Mouse (Mus musculus): ENCODE measurements at regions not wholly inside any gene's neighbourhood (a gene's known extent, or its start where the extent isn't known, plus 50 kb on each side); places are given as distances from the start of the nearest gene placed in this dataset.

DNA sequence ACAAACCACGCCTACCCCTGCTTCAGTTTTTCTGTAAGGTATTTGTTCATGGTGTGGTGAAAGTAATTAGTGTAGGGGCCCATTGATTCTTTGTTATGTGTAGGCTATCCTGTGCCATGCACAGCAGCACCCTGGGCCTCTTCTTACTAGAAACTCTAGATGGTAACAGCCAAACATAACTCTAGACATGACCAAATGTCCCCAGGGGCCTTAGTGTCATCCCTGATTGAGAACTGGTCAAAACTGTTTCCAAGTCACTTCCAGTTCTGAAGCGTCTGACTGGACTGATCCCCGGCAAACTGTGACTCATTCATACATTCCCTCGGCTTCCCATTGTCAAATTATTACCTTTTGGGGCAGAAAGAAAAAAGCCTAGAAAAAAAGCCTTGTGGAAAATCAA, 174.7 kb downstream of the Clic5 start:
- WGBS: 84% methylated on average over 4 of the region's 4 CpGs
- Histone ChIP-seq H3K4me1 (ENCODE audit: control insufficient read depth, insufficient read depth, low read length) (no peaks in the 10 kb centered on the region), H3K4me3 (replicated peaks; ENCODE audit: control insufficient read depth, low read depth, low read length) (no peak overlapping the region), H3K27ac (ENCODE audit: control insufficient read depth, insufficient read depth, low read depth, low read length, poor library complexity) (no peak overlapping the region)
- TF ChIP-seq POLR2A (IDR thresholded peaks at IDR 0.05; ENCODE audit: borderline replicate concordance, control insufficient read depth, low read depth, low read length) (no peak), CTCF (IDR thresholded peaks at IDR 0.05; ENCODE audit: control insufficient read depth, insufficient read depth, low read length) (no peak)

DNA sequence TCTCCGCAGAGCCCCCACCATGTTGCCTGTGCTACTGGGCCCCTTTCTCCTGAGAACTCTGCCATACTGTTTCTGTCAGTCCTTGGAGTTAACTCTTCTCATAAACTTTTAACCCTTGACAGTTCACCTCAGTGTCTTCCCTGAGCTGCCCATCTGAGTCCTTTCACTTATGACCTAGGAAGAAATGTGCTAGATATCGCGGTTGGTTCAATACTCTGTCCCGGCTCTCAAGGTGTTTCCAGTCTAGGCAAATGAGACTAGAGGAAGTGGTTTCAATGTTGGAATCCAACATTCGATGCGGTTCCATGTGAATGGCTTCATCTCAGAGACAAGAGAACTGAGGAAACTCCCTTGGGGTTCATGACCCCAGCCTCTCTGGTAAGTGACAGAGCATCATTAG, 176.1 kb downstream of the Clic5 start:
- Histone ChIP-seq H3K27ac (ENCODE audit: control insufficient read depth, insufficient read depth, low read depth, low read length, poor library complexity) (no peak overlapping the region), H3K4me1 (ENCODE audit: control insufficient read depth, insufficient read depth, low read length) (no peaks in the 10 kb centered on the region), H3K4me3 (replicated peaks; ENCODE audit: control insufficient read depth, low read depth, low read length) (no peak overlapping the region)
- WGBS: 70% methylated on average over 6 of the region's 6 CpGs
- no peak for TF ChIP-seq CTCF (IDR thresholded peaks at IDR 0.05; ENCODE audit: control insufficient read depth, insufficient read depth, low read length)
- TF ChIP-seq POLR2A (IDR thresholded peaks at IDR 0.05; ENCODE audit: borderline replicate concordance, control insufficient read depth, low read depth, low read length): no peak

DNA sequence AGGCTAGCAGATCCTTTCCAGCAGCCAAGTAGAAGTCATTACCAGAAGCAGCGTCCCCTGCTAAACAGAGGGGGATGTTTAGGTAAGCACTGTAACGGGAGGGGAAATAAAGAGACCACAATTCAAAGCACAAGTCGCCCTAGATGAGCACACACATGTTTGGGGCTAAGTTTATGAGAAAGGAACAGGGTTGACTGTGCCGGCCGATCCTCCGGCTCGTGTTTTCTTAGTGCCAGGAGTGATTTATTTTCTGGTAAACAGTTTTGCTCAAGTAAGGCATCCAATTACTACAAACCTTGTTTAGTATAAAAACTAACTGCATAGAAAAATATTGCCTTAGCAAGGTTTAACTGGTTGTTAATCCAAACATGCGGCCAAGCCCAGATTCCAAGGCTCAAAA, 178.1 kb downstream of the Clic5 start:
- WGBS: 69% methylated on average over 8 of the region's 8 CpGs
- TF ChIP-seq CTCF (IDR thresholded peaks at IDR 0.05; ENCODE audit: control insufficient read depth, insufficient read depth, low read length) (no peak), POLR2A (IDR thresholded peaks at IDR 0.05; ENCODE audit: borderline replicate concordance, control insufficient read depth, low read depth, low read length) (no peak)

DNA sequence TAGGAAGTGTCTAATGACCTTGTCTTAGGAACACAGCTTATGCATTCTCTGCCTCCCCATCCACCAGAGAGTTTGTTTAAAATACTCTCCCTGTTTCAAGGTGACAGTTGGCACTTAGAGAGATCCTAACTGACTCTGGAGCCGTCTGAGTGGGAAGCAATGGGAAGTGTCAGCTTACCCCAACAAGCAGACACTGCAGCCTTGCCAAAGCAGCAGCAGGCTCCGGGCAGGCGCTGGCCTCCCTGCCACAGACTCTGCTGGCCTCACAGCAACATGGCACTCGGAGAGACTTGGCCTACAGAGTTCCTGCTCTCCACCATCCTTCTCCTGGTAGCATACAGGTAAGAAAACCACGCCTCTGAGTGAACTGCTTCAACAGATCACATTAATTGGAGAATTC, 179.2 kb downstream of the Clic5 start:
- Histone ChIP-seq H3K27ac (ENCODE audit: control insufficient read depth, insufficient read depth, low read depth, low read length, poor library complexity) (no peak overlapping the region), H3K4me3 (replicated peaks; ENCODE audit: control insufficient read depth, low read depth, low read length) (no peak overlapping the region), H3K4me1 (ENCODE audit: control insufficient read depth, insufficient read depth, low read length) (no peaks in the 10 kb centered on the region)
- 66% methylated on average over 5 of the region's 5 CpGs for WGBS
- TF ChIP-seq POLR2A (IDR thresholded peaks at IDR 0.05; ENCODE audit: borderline replicate concordance, control insufficient read depth, low read depth, low read length): no peak
- no peak for TF ChIP-seq CTCF (IDR thresholded peaks at IDR 0.05; ENCODE audit: control insufficient read depth, insufficient read depth, low read length)

More for the DNA sequence above, 178.1 kb downstream of the Clic5 start:
- no peak overlapping the region for H3K27ac ChIP-seq (ENCODE audit: control insufficient read depth, insufficient read depth, low read depth, low read length, poor library complexity)
- no peak overlapping the region for H3K4me3 ChIP-seq (replicated peaks; ENCODE audit: control insufficient read depth, low read depth, low read length)
- H3K4me1 ChIP-seq (ENCODE audit: control insufficient read depth, insufficient read depth, low read length): no peaks in the 10 kb centered on the region

DNA sequence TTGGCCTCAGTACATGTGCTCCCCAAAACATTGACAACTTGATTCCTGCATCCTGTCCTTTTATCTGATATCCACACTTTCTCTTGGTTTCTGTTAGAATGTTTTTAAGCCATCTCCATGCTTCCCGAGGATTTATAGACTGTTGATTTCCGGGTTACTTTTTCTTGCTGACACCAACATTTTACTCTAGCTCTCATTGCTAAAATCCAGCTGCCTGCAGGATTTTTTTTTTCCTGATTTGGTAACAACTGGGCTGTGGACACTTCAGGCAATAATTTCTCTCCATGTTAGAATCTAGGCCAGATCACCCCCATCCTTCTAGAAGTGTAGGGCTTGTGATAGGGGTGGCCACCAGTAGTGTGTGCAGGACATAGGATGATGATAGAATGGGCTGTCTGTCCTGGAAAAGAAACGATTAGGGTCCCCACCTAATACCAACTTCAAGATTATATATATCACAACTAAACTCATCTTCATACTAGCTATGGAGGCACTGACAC, 182.6 kb downstream of the Clic5 start:
- H3K4me1 ChIP-seq (ENCODE audit: control insufficient read depth, insufficient read depth, low read length): no peaks in the 10 kb centered on the region
- TF ChIP-seq POLR2A (IDR thresholded peaks at IDR 0.05; ENCODE audit: borderline replicate concordance, control insufficient read depth, low read depth, low read length) (no peak), CTCF (IDR thresholded peaks at IDR 0.05; ENCODE audit: control insufficient read depth, insufficient read depth, low read length) (no peak)
- WGBS: 74% methylated on average over 3 of the region's 3 CpGs
- H3K27ac ChIP-seq (ENCODE audit: control insufficient read depth, insufficient read depth, low read depth, low read length, poor library complexity): no peak overlapping the region
- H3K4me3 ChIP-seq (replicated peaks; ENCODE audit: control insufficient read depth, low read depth, low read length): no peak overlapping the region

DNA sequence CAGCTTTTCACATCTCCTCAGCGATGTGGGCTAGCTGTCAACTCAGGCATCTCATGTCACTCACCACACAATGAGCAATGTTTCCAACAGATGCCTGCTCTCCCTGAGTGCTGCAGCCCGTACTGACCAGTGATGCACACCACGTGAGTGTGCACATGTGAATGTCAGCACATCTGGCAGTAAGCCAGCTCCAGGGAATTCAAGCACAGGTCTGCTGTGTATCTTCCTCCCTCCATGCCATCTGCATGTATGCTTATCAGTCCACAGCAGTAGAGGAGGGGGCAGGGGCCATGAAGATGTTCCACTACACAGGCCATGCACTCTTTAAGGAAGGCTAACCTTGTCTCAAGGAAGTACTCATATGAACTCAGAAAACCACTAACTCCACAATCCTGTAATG, 183.2 kb downstream of the Clic5 start:
- Histone ChIP-seq H3K4me3 (replicated peaks; ENCODE audit: control insufficient read depth, low read depth, low read length) (no peak overlapping the region), H3K4me1 (ENCODE audit: control insufficient read depth, insufficient read depth, low read length) (no peaks in the 10 kb centered on the region), H3K27ac (ENCODE audit: control insufficient read depth, insufficient read depth, low read depth, low read length, poor library complexity) (no peak overlapping the region)
- WGBS: 74% methylated on average over 3 of the region's 3 CpGs
- TF ChIP-seq CTCF (IDR thresholded peaks at IDR 0.05; ENCODE audit: control insufficient read depth, insufficient read depth, low read length) (no peak), POLR2A (IDR thresholded peaks at IDR 0.05; ENCODE audit: borderline replicate concordance, control insufficient read depth, low read depth, low read length) (no peak)

DNA sequence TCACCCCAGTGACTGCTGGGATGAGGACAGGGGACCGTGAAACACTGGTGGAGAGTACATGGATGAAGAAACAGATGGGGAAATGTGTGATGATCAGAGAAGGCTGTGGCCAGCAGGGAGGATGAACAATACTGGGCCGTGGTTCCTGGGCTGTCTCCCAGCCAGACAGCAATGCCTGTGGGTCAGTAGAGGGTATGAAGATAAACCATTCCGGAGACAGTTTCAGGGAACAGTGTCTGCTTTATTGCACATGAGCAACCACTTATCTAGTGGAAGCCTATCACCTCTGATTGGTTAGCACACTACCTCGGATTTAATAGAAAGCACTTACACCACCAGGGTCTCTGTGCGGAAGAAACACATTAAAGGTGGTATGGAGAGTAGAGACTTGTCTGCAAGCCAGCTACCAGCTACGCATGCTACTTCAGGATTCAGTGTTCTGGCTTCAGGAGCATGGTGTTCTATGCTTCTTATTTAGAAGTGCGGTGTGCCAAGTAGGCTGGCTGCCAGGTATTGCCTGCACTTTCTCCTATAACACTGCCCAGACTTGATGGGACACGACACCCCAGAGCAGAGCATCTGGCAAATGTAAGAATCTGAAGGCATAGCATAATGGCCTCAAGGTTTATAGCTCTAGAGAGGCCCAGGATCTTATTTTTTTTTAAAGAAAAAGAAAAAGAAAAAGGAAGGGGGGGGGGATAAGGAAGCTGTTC, 185.5 kb downstream of the Clic5 start:
- no peak for TF ChIP-seq CTCF (IDR thresholded peaks at IDR 0.05; ENCODE audit: control insufficient read depth, insufficient read depth, low read length)
- TF ChIP-seq POLR2A (IDR thresholded peaks at IDR 0.05; ENCODE audit: borderline replicate concordance, control insufficient read depth, low read depth, low read length): no peak
- 83% methylated on average over 8 of the region's 8 CpGs for WGBS
- no peak overlapping the region for H3K27ac ChIP-seq (ENCODE audit: control insufficient read depth, insufficient read depth, low read depth, low read length, poor library complexity)
- no peaks in the 10 kb centered on the region for H3K4me1 ChIP-seq (ENCODE audit: control insufficient read depth, insufficient read depth, low read length)
- H3K4me3 ChIP-seq (replicated peaks; ENCODE audit: control insufficient read depth, low read depth, low read length): no peak overlapping the region

DNA sequence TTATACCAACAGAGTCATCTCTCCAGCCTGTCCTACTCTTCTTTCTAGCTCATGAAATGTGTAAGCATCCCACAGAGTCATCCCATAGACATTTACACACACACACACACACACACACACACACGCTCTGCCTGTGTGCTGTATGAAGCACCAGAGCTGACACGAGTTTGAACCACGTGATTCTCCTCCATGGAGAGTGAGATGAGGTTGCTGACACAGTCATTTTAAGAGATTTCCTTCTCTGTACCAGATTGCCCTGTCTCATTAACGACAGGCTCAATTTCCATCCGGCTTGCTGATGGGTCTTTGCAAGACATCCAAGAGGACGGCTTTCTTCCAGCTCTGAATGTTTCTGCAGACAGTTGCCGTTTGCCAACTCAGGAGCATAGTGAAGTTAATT, 190.0 kb downstream of the Clic5 start:
- WGBS: 84% methylated on average over 7 of the region's 7 CpGs
- H3K4me3 ChIP-seq (replicated peaks; ENCODE audit: control insufficient read depth, low read depth, low read length): no peak overlapping the region
- TF ChIP-seq CTCF (IDR thresholded peaks at IDR 0.05; ENCODE audit: control insufficient read depth, insufficient read depth, low read length) (no peak), POLR2A (IDR thresholded peaks at IDR 0.05; ENCODE audit: borderline replicate concordance, control insufficient read depth, low read depth, low read length) (no peak)
- no peaks in the 10 kb centered on the region for H3K4me1 ChIP-seq (ENCODE audit: control insufficient read depth, insufficient read depth, low read length)
- H3K27ac ChIP-seq (ENCODE audit: control insufficient read depth, insufficient read depth, low read depth, low read length, poor library complexity): no peak overlapping the region
